Mouse (Mus musculus) forebrain, embryonic 10.5 days (tissue): ENCODE measurements around the gene Rnd1. TPM values are rescaled to one million over a fixed set of nuclear protein-coding genes. Genes with fewer than 3 reads are reported as not detected.

Source experiments
- DNase-seq: peaks from one replicate; pipeline ENCODE4 v3.0.0-alpha.2; 2017; ENCODE audit warnings: low spot score; ENCODE audit errors: extremely low spot score
- H3K27ac ChIP-seq: fragments of 300-500 bp; sonication (generic); 2 replicates; pipeline ENCODE4 v1.5.1; 2016; ENCODE audit warnings: mild to moderate bottlenecking
- H3K27me3 ChIP-seq: fragments of 300-500 bp; sonication (generic); 2 replicates; pipeline ENCODE4 v1.6.1; 2016; ENCODE audit warnings: mild to moderate bottlenecking; ENCODE audit not compliant: poor library complexity, severe bottlenecking
- H3K36me3 ChIP-seq: fragments of 300-500 bp; sonication (generic); replicated peaks from 2 replicates; pipeline ENCODE4 v1.6.1; 2016; ENCODE audit warnings: mild to moderate bottlenecking, moderate library complexity
- H3K4me1 ChIP-seq: fragments of 300-500 bp; sonication (generic); 2 replicates; pipeline ENCODE4 v1.6.1; 2016
- H3K4me3 ChIP-seq: fragments of 300-500 bp; sonication (generic); 2 replicates; pipeline ENCODE4 v1.5.1; 2016; ENCODE audit warnings: mild to moderate bottlenecking, moderate library complexity
- H3K9me3 ChIP-seq: fragments of 300-500 bp; sonication (generic); 2 replicates; pipeline ENCODE4 v1.6.1; 2016; ENCODE audit warnings: mild to moderate bottlenecking, moderate library complexity
- whole genome bisulfite sequencing: fragments of 180-500 bp; shearing (Covaris S2); methylation state at CpG from one replicate; pipeline ENCODE4 v1.1.7; 2016; 5-methylcytosine and 5-hydroxymethylcytosine counted together
- polyA plus RNA-seq: library from polyadenylated mRNA; unstranded; fragments of >200 nt; fragmentation: Nextera tagmentation; extraction: Ambion mirVana; gene quantifications from 2 replicates; pipeline ENCODE4 v1.2.1, GENCODE M21; 2016

Gene Rnd1
- polyA plus RNA-seq, 1 experiment from 2014 or later: 1.8 TPM

DNA sequence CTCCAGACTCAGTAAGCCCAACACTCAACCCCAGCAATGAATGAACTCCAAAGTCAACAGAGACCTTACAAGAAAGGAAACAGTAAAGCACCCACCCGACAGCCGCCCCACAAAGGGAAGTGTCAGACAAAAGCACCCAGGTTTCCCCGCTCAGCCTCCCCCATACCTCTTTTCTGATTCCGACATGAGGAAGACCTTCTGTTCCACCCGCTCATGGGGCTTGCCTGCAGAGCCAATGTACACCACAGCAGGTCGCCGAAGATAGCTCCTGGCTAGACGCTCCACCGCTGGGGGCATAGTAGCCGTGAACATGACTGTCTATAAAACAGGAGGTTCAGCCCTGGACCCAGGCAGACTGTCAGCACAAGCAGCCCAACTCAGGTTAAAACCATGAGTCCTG lies 30.0 kb downstream of the Rnd1 start:
- H3K27me3 ChIP-seq: no peaks in the 10 kb centered on the region
- DNase-seq: no peak
- 90% methylated on average over 10 of the region's 10 CpGs for WGBS
- H3K27ac ChIP-seq: no peak overlapping the region
- H3K36me3 ChIP-seq: peaks cover 100% of the 10 kb centered on the region
- no peaks in the 10 kb centered on the region for H3K4me1 ChIP-seq
- H3K4me3 ChIP-seq: no peak overlapping the region
- no peaks in the 10 kb centered on the region for H3K9me3 ChIP-seq

DNA sequence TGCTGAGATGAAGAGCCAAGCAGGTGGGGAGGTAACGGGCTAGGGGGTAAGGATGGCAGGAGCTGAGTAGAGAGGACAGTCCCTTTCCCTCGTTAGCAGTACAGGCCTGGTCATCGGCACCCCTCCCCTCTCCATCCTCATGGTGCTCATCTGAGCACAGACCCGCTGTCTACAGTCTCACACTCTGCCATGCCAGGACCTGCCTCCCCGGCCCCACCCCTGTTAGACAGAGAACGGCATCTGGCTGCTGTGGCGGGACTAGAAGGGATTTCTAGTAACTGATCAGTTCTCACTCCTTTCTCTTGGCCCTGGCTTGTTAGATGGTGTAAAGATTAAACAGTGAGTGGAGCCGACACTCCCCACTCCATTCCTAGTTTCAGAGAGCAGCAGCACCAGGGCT lies 30.5 kb downstream of the Rnd1 start:
- Histone ChIP-seq H3K4me1 (no peaks in the 10 kb centered on the region), H3K36me3 (peaks cover 100% of the 10 kb centered on the region), H3K9me3 (no peaks in the 10 kb centered on the region), H3K27ac (no peak overlapping the region), H3K4me3 (no peak overlapping the region), H3K27me3 (no peaks in the 10 kb centered on the region)
- DNase-seq: no peak
- WGBS: 87% methylated on average over 8 of the region's 8 CpGs

DNA sequence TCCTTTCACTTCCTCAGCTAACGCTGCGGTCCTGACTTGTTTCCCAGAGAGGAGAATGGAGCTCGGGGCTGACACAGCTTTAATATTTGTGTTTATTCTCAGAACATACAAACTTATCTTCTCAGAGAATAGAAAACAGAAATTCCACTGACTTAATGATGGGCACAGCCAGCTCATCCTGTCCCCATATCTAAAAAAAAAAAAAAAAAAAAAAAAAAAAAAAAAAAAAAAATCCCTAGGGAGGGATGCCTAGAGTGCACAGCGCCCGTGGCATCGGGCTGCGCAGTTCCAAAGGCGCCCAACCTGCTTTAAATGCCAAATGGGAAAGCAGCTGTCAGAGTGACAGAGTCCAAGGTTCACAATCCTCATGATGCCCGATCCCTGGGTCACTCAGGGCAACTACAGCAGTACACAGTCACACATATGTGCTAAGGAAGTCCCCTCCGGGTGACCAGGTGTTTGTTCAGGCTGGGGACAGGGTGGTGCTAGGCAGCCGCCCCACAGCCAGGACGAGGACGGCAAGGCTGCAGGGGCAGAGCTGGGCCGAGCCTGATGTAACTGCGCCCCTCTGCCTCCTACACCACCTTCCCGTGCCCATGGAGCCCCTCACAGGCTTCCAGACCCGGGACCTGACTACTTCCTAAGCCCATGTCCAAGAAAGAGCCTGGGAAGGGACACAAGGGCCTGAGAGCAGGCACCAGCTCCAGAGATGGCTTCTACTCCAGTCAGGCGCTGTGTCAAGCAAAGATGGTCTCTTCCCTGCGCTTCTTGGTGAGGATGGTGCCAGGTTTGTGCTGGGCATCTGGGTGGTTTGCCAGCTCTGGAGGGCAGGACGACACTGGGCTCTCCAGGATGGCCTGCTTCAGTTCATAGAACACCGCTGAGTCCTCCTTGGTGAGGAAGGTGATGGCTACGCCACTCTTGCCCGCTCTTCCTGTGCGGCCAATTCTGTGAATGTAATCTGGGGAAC lies 31.9 kb downstream of the Rnd1 start:
- peaks cover 6% of the 10 kb centered on the region; the same call in 1 of the 2 replicates for H3K27me3 ChIP-seq
- WGBS: 95% methylated on average over 24 of the region's 24 CpGs
- no peak overlapping the region for H3K4me3 ChIP-seq
- no peaks in the 10 kb centered on the region for H3K4me1 ChIP-seq
- H3K27ac ChIP-seq: no peak overlapping the region
- no peaks in the 10 kb centered on the region for H3K9me3 ChIP-seq
- H3K36me3 ChIP-seq: peaks cover 98% of the 10 kb centered on the region
- no peak for DNase-seq

DNA sequence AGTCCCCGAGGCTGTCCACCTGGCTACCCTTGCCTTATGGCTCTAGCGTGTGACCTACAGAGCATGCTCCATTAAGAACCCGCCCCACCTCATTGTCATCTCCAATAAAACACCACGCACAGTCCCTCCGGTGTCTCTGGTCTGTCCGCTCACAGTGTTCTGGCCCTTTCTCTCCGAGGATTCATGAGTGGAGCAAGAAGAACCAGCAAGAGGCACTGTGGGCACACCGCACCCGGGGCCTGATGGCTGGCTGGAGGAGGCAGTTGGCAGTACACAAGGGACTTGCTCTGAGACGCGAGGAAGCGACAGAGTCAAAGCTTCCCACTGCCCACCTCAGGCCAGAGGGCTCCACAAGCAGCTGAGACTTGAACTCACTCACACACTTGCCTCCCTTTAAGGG lies 32.9 kb downstream of the Rnd1 start:
- peaks cover 7% of the 10 kb centered on the region for H3K4me1 ChIP-seq
- H3K9me3 ChIP-seq: no peaks in the 10 kb centered on the region
- no peak for DNase-seq
- H3K36me3 ChIP-seq: peaks cover 97% of the 10 kb centered on the region
- peaks cover 15% of the 10 kb centered on the region; the same call in 1 of the 2 replicates for H3K27me3 ChIP-seq
- no peak overlapping the region for H3K4me3 ChIP-seq
- 89% methylated on average over 12 of the region's 12 CpGs for WGBS
- H3K27ac ChIP-seq: no peak overlapping the region

DNA sequence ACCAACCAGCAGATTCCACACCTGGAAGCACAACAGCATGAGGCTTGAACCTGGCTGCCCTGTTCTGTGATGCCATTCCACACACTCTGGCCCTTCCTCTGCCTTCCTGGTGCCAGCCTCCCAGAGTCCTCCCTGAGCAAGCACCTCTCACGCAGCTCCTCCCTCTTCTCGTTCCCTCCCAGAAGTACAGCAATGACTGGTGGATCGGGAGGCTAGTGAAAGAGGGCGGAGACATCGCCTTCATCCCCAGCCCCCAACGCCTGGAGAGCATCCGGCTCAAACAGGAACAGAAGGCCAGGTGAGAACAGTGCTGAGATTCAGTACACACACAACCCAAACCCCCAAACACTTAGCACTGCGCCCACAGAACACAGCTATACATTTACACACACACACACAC lies 37.1 kb downstream of the Rnd1 start:
- peaks cover 31% of the 10 kb centered on the region for H3K4me1 ChIP-seq
- no peak overlapping the region for H3K27ac ChIP-seq
- H3K36me3 ChIP-seq: peaks cover 57% of the 10 kb centered on the region
- H3K27me3 ChIP-seq: peaks cover 50% of the 10 kb centered on the region
- H3K9me3 ChIP-seq: no peaks in the 10 kb centered on the region
- no peak overlapping the region for H3K4me3 ChIP-seq
- 40% methylated on average over 8 of the region's 8 CpGs for WGBS
- no peak for DNase-seq

DNA sequence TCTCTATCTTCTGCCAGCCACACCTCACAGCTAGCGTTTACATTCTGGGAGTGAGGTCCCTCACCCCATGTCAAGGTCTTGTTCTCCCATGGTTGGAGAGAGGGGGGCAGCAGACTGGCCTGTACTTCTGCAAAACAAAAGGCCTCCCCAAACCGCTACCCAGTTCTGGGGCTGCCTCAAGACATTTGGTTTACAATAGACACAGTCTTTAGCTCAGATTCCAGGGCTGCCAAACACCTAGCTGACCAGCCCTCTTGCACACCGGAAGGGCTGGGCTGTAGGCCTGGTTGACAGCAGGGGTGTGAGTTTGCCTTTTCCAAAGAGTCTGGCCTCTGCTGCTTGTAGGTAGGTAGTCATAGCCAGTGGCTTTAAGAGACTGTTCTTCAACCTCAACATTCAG lies 40.1 kb downstream of the Rnd1 start:
- Histone ChIP-seq H3K27me3 (peaks cover 80% of the 10 kb centered on the region), H3K36me3 (peaks cover 27% of the 10 kb centered on the region), H3K27ac (no peak overlapping the region), H3K9me3 (no peaks in the 10 kb centered on the region), H3K4me3 (peak overlapping the region; percentile 87; the same call in 1 of the 2 replicates), H3K4me1 (peaks cover 61% of the 10 kb centered on the region)
- DNase-seq: no peak
- WGBS: 34% methylated on average over 3 of the region's 3 CpGs

DNA sequence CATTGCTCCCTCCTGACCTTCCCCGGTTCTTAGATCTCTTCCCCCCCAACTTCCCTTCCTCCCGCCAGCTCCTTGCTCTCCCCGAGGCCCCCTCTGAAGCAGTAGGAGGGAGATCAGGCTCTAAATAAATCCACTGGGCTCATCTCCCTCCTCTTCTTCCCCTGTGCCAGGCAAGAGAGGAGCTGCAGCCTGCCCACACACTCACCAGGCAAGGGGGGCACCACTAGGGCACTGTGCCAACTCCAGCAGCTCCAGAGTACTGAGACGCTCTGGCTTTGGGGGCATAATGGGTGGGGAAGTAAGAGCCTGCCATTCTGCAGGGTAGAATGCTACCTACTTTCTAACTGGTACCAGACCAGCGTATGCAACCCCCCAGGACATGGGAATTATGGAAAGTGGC lies 40.7 kb downstream of the Rnd1 start:
- H3K36me3 ChIP-seq: peaks cover 21% of the 10 kb centered on the region
- peak overlapping the region; percentile 87 for H3K4me3 ChIP-seq
- no peak overlapping the region for H3K27ac ChIP-seq
- DNase-seq: no peak
- 38% methylated on average over 5 of the region's 5 CpGs for WGBS
- H3K27me3 ChIP-seq: peaks cover 86% of the 10 kb centered on the region
- H3K4me1 ChIP-seq: peaks cover 68% of the 10 kb centered on the region
- H3K9me3 ChIP-seq: no peaks in the 10 kb centered on the region

DNA sequence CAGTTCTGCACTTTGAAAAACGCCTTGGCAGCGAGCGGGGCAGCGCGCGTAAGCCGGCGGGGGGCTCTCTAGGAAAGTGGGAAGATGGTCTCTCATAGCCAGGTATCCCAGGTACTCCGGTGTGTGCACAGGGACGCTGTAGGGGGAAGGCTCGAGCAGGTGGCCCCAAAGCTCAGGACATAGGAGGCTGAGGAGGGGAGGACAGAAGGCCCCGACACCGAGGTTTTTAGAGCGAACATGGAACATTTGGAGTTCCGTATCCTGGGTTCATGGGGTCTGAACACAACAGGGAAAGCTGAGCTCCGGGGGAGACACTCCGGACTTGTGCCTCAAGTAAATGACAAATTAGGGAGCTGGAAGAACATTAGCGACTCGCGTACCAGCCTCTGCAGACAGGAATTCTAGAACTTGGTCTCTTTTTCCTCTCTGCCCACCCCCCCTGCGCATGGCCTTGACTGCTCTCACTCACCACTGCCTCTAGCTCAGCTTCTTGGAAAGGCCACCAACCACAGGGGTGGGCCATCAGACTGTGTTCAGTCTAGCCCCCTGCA lies 41.9 kb downstream of the Rnd1 start:
- peaks cover 11% of the 10 kb centered on the region for H3K36me3 ChIP-seq
- 1% methylated on average over 21 of the region's 21 CpGs for WGBS
- DNase-seq: no peak
- peaks cover 92% of the 10 kb centered on the region for H3K27me3 ChIP-seq
- no peaks in the 10 kb centered on the region for H3K9me3 ChIP-seq
- H3K4me3 ChIP-seq: peak overlapping the region; percentile 87
- H3K4me1 ChIP-seq: peaks cover 79% of the 10 kb centered on the region
- peak overlapping the region; percentile 95 for H3K27ac ChIP-seq

DNA sequence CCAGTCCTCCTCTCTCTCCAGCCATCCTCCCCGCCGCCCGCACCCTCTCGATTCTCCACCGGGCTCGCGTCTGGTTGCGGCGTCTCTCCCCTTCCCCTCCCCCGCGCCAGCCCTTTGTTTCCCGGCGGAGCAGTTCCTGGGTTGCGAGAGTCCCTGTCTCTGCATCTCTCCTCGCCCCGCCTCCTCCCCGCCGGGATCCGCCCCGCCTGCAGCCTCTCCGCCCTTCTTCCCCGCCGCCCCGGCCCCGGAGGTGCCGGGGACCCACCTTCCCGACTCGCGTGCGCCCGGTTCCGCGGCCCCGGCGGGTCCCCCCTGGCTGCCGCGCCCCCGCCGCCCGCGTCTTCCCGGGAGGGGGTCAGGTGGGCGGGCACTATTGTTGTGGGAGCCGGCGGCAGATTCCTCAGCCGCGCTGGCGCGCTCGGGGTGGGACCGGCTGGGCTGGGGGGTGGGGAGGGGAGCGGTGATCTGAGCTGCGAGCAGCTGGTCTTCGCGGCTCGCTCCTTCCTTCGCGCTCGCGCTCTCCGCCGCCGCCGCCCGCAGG lies 42.6 kb downstream of the Rnd1 start:
- H3K27me3 ChIP-seq: peaks cover 93% of the 10 kb centered on the region
- peak overlapping the region; percentile 95 for H3K27ac ChIP-seq
- under 1% methylated on average over 63 of the region's 65 CpGs for WGBS
- no peaks in the 10 kb centered on the region for H3K9me3 ChIP-seq
- peaks cover 79% of the 10 kb centered on the region for H3K4me1 ChIP-seq
- peaks cover 4% of the 10 kb centered on the region; the same call in 1 of the 2 replicates for H3K36me3 ChIP-seq
- H3K4me3 ChIP-seq: peak overlapping the region; percentile 87
- DNase-seq: peak; percentile 87

DNA sequence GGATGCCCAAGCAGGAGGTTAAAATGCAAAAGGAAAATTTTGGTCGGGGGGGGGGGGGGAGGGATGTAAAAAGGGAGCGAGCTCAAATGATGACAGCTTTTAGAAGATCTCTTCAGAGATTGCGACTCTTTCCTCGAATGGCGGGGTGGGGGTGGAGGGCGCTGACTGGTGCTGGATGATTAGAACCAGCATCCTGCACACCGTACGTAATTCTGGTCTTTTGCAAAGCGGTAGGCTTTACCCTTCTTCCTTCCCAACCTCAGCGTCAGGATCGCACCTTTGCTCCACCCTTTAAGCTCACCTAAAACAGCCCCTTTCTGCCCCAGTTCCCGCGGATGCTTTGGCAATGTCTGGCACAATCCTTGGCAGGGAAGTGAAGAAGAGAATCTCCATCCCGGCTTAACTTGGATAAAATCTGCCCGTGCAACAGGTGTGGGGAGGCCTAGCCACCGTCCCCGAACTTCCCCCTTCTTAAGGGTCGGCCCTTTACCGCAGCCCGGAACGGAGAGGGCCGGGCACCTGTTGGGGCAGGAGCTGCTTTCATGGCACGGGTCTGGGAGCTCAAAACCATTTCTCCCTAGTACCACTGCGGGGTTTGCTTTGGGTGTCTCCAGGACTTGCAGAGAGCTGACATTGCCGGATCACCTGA lies 43.3 kb downstream of the Rnd1 start:
- Histone ChIP-seq H3K4me1 (peaks cover 80% of the 10 kb centered on the region), H3K4me3 (peak overlapping the region; percentile 87), H3K36me3 (no peaks in the 10 kb centered on the region), H3K27me3 (peaks cover 94% of the 10 kb centered on the region), H3K27ac (peak overlapping the region; percentile 95), H3K9me3 (no peaks in the 10 kb centered on the region)
- DNase-seq: no peak
- 0% methylated on average over 25 of the region's 25 CpGs for WGBS

DNA sequence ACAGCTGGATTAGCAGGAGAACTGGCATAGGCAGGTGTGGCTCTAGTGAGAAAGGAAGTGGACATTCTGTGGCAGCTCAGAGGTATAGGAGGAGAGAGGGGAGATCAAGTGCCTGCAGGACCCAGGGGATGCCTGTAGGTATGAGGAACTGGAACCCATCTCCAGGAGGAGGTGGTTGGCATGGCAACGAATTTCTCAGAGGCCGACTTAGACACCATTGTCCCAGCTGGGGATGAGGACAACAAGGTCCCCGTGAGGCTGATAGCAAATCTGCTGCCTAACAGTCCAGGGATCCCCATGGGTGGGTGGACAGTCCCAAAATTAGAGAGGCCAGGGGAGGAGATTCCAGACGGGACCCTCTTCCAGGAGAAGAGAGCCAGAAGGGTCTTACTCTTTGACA lies 44.3 kb downstream of the Rnd1 start:
- WGBS: under 1% methylated on average over 4 of the region's 4 CpGs
- no peak for DNase-seq
- peak overlapping the region; percentile 87 for H3K4me3 ChIP-seq
- peak overlapping the region; percentile 80; the same call in 1 of the 2 replicates for H3K27ac ChIP-seq
- H3K4me1 ChIP-seq: peaks cover 90% of the 10 kb centered on the region
- no peaks in the 10 kb centered on the region for H3K9me3 ChIP-seq
- H3K36me3 ChIP-seq: no peaks in the 10 kb centered on the region
- H3K27me3 ChIP-seq: peaks cover 100% of the 10 kb centered on the region

DNA sequence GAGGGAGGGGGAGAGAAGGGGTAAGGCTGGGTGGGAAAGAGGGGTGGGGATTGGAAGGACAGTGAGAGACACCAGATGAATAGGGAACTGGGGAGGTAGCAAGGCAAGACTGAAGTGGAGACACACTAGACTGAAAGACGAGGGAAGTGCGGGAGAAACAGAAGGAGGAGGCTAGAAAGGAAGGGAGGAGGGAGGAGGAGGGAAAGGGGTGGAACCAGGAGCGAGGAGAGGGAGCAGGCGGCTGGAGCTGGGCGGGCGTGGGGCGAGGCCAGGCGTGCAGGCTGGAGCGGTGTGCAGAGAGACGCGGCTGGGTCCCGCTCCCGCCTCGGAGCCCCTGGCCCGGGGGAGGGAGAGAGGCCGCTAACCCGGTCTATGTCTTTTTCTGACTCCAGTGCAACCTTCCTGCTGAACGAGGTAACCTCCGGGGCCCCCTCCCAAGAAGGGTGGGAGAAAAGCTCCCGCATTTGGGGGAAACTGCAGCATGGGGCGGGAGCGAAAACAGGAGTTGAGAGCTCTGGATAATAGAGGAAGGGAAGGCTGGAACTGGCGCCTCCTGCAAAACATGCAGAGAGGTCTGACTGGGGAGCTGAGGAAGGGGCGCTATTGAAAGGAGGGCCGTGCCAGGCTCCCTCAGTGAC lies 45.0 kb downstream of the Rnd1 start:
- peaks cover 90% of the 10 kb centered on the region for H3K4me1 ChIP-seq
- peak overlapping the region; percentile 87 for H3K4me3 ChIP-seq
- DNase-seq: peak; percentile 69
- H3K27ac ChIP-seq: peak overlapping the region; percentile 80
- WGBS: under 1% methylated on average over 25 of the region's 25 CpGs
- no peaks in the 10 kb centered on the region for H3K9me3 ChIP-seq
- H3K36me3 ChIP-seq: no peaks in the 10 kb centered on the region
- peaks cover 100% of the 10 kb centered on the region for H3K27me3 ChIP-seq
